Mouse (Mus musculus) liver, postnatal 0 days (tissue): Measurements from ENCODE around the gene Sf3b2. TPM values are rescaled to one million over a fixed set of nuclear protein-coding genes. Genes with fewer than 3 reads are reported as not detected.
A peak's percentile ranks its signal among the peaks of the same experiment; 100 is the strongest.

Experiments
- ATAC-seq: fragments of 200-750 bp; cut with Nextera tagmentation; 2 replicates; pipeline ENCODE4 v1.8.0; 2017; ENCODE audit warnings: mild to moderate bottlenecking, moderate library complexity
- DNase-seq: peaks from one replicate; pipeline ENCODE4 v3.0.0-alpha.2; 2016
- H3K27ac ChIP-seq: fragments of 300-500 bp; sonication (generic); 2 replicates; pipeline ENCODE4 v1.5.1; 2014; ENCODE audit warnings: antibody characterized with exemption, moderate library complexity, mild to moderate bottlenecking, low read depth
- H3K27me3 ChIP-seq: fragments of 300-500 bp; sonication (generic); 2 replicates; pipeline ENCODE4 v1.6.1; 2014; ENCODE audit warnings: low read length, control low read depth, mixed read lengths; ENCODE audit not compliant: insufficient read depth
- H3K36me3 ChIP-seq: fragments of 300-500 bp; sonication (generic); replicated peaks from 2 replicates; pipeline ENCODE4 v1.6.1; 2014; ENCODE audit warnings: mild to moderate bottlenecking, control low read depth, low read length, moderate library complexity, mixed read lengths; ENCODE audit not compliant: insufficient read depth
- H3K4me1 ChIP-seq: fragments of 300-500 bp; sonication (generic); 2 replicates; pipeline ENCODE4 v1.6.1; 2014; ENCODE audit warnings: antibody characterized with exemption, mild to moderate bottlenecking, control low read depth; ENCODE audit not compliant: insufficient read depth
- H3K4me2 ChIP-seq: fragments of 300-500 bp; sonication (generic); 2 replicates; pipeline ENCODE4 v1.6.1; 2014; ENCODE audit warnings: low read depth, mild to moderate bottlenecking, low read length, moderate library complexity, mixed read lengths
- H3K4me3 ChIP-seq: fragments of 300-500 bp; sonication (generic); 2 replicates; pipeline ENCODE4 v1.5.1; 2014; ENCODE audit warnings: low read depth, low read length
- H3K9ac ChIP-seq: fragments of 300-500 bp; sonication (generic); replicated peaks from 2 replicates; pipeline ENCODE4 v1.6.1; 2014; ENCODE audit warnings: mild to moderate bottlenecking, moderate library complexity
- H3K9me3 ChIP-seq: fragments of 300-500 bp; sonication (generic); 2 replicates; pipeline ENCODE4 v1.6.1; 2016; ENCODE audit warnings: mild to moderate bottlenecking, control low read depth, low read length, mixed read lengths
- CTCF ChIP-seq: sonication (generic); IDR thresholded peaks from 2 replicates; pipeline ENCODE4 v1.5.1; 2016; ENCODE audit warnings: antibody characterized with exemption, low read depth
- EP300 ChIP-seq: IDR thresholded peaks from 2 replicates; pipeline ENCODE4 v1.6.1; 2016; ENCODE audit warnings: antibody characterized with exemption, low read depth, mild to moderate bottlenecking
- WGBS: fragments of 180-500 bp; shearing (Covaris S2); extraction: QIAGEN DNeasy Blood & Tissue Kit; methylation state at CpG from one replicate; pipeline ENCODE4 v1.1.7; 2014; ENCODE audit not compliant: insufficient replicate concordance; 5-methylcytosine and 5-hydroxymethylcytosine counted together
- polyA plus RNA-seq: library from polyadenylated mRNA; unstranded; fragments of >200 nt; fragmentation: Nextera tagmentation; extraction: Ambion mirVana; gene quantifications from 2 replicates; pipeline ENCODE4 v1.2.1, GENCODE M21; 2015

Gene Sf3b2
- polyA plus RNA-seq, result 80.7 and 93.7 TPM in 2 replicates

DNA sequence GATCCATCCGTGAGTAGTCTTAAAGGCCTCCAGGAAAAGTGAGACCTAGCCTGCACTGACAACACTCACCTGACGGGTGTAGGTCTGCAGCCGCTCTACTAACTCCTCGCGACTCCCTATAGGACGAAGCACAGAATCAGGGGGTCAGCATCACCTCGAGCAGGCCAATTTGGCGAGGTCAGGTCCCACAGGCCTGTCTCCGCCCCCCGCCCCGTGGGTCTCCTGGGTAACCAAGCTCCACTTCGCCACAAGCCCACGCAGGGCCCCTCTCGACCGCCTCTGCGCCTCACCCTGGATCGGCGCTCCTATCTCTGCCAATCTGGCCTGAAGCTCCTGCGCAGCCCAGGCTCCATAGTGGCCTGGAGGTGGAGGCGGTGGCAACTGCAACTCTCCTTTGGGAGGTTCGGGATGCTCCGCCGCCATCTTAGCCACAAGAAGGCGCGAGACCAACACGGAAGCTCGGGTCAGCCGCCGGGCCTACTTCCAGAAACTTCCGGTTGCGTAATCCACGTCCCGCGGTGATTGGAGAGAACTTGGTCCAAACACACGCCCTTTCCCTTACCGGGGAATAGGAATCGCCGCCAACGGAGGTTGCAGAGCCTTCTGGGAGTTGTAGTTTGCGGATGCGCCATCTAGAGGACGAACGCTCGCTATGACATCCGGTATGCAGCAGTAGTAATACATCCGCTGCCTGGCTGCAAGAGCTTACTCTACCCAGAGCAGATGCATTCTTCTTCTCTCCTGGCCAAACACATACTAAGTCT, at the start of gene Sf3b2:
Gene Sf3b2, minus strand, starts transcription at position 484 of the 764 bp plus-strand sequence.
- H3K4me2 ChIP-seq, result peak within 1 kb of the TSS; percentile 89
- TF ChIP-seq EP300 (peak; percentile 77; the same call in 1 of the 2 replicates), CTCF (peak; percentile 94)
- H3K9ac ChIP-seq, result peak within 1 kb of the TSS; percentile 87
- H3K4me3 ChIP-seq, result peak within 1 kb of the TSS; percentile 93
- no peaks in the 10 kb centered on the region for H3K9me3 ChIP-seq
- WGBS, result under 1% methylated on average over 46 of the region's 46 CpGs
- peaks cover 5% of the 10 kb centered on the region; the same call in 1 of the 2 replicates for H3K27me3 ChIP-seq
- ATAC-seq, result peak; percentile 98
- H3K4me1 ChIP-seq, result peaks cover 13% of the 10 kb centered on the region
- H3K27ac ChIP-seq, result peak within 1 kb of the TSS; percentile 83
- DNase-seq, result peak; percentile 98
- peaks cover 26% of the 10 kb centered on the region for H3K36me3 ChIP-seq

DNA sequence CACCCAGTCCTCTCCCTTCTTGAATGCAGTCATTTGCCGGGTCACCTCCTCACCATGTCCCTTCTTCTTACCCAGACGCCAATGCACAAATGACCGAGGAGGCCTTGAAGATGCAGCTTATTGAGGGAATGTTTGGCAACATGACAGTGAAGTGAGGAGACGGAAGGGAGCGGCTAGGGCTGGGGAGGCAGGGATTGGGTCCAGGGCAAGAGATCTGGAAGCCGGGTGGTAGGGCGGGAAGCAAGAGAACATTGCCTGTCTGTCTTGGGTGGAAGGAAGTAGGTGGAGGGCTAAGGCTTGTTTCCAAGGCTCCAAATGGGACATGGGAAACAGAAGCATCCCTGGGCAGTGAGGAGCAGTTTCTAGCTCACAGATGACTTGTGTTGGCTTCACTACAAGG, 46.1 kb upstream of the Sf3b2 start:
- H3K4me1 ChIP-seq, result no peaks in the 10 kb centered on the region
- no peak overlapping the region for H3K4me3 ChIP-seq
- no peak overlapping the region for H3K27ac ChIP-seq
- no peaks in the 10 kb centered on the region for H3K27me3 ChIP-seq
- H3K36me3 ChIP-seq, result no peaks in the 10 kb centered on the region
- no peak overlapping the region for H3K4me2 ChIP-seq
- ATAC-seq (no peak), DNase-seq (no peak)
- WGBS, result 78% methylated on average over 7 of the region's 7 CpGs
- TF ChIP-seq EP300 (no peak), CTCF (no peak)
- no peaks in the 10 kb centered on the region for H3K9me3 ChIP-seq
- no peak overlapping the region for H3K9ac ChIP-seq

DNA sequence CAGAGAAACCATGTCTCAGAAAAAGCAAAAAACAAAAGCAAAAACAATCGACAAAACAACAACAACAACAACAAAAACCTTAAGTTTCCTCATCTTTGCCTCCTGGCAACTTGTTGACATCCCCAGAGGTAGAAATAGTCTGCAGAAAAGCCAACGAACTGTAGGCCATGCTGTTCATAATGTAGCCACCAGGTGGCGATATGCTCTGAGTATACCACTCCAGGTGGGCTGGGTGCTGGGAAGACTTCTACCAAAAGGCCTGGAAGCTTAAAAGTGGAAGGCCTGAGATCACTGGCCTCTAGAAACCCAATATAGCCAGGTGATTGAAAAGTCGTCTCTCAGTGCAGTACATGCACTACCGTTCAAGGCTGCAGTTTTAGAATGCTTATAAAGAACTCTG, 42.7 kb upstream of the Sf3b2 start:
- no peaks in the 10 kb centered on the region for H3K27me3 ChIP-seq
- no peaks in the 10 kb centered on the region for H3K9me3 ChIP-seq
- no peak overlapping the region for H3K9ac ChIP-seq
- H3K4me3 ChIP-seq, result no peak overlapping the region
- no peak overlapping the region for H3K4me2 ChIP-seq
- DNase-seq (peak; percentile 83), ATAC-seq (no peak)
- no peaks in the 10 kb centered on the region for H3K4me1 ChIP-seq
- H3K27ac ChIP-seq, result no peak overlapping the region
- no peaks in the 10 kb centered on the region for H3K36me3 ChIP-seq
- WGBS, result 20% methylated on average over 5 of the region's 5 CpGs
- TF ChIP-seq CTCF (peak; percentile 95), EP300 (no peak)

DNA sequence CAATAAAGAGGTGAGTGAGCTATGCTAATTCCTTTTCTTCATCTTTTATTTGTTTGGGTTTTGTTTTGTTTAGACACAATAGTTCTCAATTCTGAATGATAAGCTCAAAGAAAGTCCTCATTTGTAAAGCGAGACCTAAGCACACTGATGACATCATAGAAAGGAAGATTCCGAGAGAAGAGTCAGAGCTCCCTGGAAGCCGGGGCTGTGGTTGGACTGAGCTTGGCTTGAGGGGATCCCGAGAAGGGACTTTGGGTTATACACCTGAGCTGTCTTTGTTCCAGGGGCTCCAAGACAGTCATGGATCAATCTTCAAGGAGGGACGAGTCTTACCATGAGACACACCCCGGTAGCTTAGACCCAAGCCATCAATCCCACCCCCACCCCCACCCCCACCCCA, 40.2 kb upstream of the Sf3b2 start, which contains the start of gene Catsper1:
Gene Catsper1, plus strand, starts transcription at position 301 of the 400 bp plus-strand sequence.
- no peak within 1 kb of the TSS for H3K9ac ChIP-seq
- H3K4me1 ChIP-seq, result no peaks in the 10 kb centered on the region
- DNase-seq (no peak), ATAC-seq (no peak)
- H3K4me2 ChIP-seq, result no peak within 1 kb of the TSS
- 84% methylated on average over 6 of the region's 6 CpGs for WGBS
- no peaks in the 10 kb centered on the region for H3K9me3 ChIP-seq
- TF ChIP-seq CTCF (no peak), EP300 (no peak)
- no peaks in the 10 kb centered on the region for H3K36me3 ChIP-seq
- no peaks in the 10 kb centered on the region for H3K27me3 ChIP-seq
- no peak within 1 kb of the TSS for H3K4me3 ChIP-seq
- H3K27ac ChIP-seq, result no peak within 1 kb of the TSS

DNA sequence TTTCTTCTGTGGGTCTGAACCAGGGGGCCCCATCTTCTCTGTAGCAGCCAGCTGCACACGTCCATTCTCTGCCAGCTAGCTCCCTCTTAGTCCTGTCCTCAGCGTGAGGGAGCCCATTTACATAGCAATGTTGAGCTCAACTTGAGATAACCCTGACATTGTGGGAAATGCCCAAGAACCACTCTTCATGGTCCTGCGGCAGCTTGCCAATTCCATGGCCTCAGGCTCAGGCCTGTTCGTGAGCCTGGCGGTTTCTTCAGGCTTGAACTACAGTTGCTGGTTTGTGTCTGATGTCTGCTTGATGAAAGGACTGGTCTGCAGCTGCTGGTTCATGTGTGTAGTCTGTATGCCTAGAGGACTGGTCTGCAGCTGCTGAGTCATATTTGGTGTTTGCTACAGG, 39.5 kb upstream of the Sf3b2 start:
- Histone ChIP-seq H3K27me3 (no peaks in the 10 kb centered on the region), H3K4me1 (no peaks in the 10 kb centered on the region), H3K36me3 (no peaks in the 10 kb centered on the region), H3K9ac (no peak overlapping the region), H3K4me2 (no peak overlapping the region), H3K9me3 (no peaks in the 10 kb centered on the region), H3K4me3 (no peak overlapping the region), H3K27ac (no peak overlapping the region)
- no peak for TF ChIP-seq EP300
- TF ChIP-seq CTCF, result no peak
- WGBS, result 68% methylated on average over 5 of the region's 5 CpGs
- ATAC-seq, result no peak
- DNase-seq, result no peak

DNA sequence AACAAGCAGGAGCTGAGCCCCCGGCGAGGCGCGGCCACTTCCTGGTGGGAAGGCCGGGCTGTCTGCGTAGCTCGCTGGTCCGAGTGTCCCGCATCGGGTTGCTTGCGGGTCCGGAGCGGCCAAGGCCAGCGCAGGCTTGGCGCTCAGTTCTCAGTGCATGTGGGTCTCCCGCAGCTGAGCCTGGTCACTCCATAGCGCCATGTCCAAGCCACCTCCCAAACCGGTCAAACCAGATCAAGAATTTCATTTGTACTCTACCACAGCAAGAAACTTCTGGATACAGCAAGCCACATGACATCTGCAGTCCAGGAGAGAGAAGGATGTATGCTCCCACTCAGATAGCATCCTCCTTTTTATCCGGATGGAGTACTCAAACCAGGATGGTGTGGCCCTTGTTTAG, 32.7 kb upstream of the Sf3b2 start:
- no peak for ATAC-seq
- Histone ChIP-seq H3K27me3 (no peaks in the 10 kb centered on the region), H3K9me3 (no peaks in the 10 kb centered on the region), H3K4me3 (no peak overlapping the region), H3K9ac (no peak overlapping the region), H3K27ac (no peak overlapping the region), H3K4me2 (no peak overlapping the region), H3K4me1 (no peaks in the 10 kb centered on the region), H3K36me3 (no peaks in the 10 kb centered on the region)
- no peak for DNase-seq
- WGBS, result 71% methylated on average over 19 of the region's 19 CpGs
- TF ChIP-seq EP300 (no peak), CTCF (no peak)
